Mouse (Mus musculus) intestine, embryonic 16.5 days (tissue): ENCODE results near the gene Agbl2. TPM values are rescaled to one million over a fixed set of nuclear protein-coding genes. Genes with fewer than 3 reads are reported as not detected.
"Not testable (repeated sequence)": the region's sequence is repeated elsewhere in the genome, so short reads cannot be mapped to it uniquely, and the experiment has no call there.

Source experiments
- ATAC-seq: fragments of 200-750 bp; cut with Nextera tagmentation; 2 replicates; pipeline ENCODE4 v1.8.0; 2017; ENCODE audit warnings: moderate TSS enrichment, moderate library complexity
- H3K27ac ChIP-seq: fragments of 300-500 bp; sonication (generic); 2 replicates; pipeline ENCODE4 v1.5.1; 2014; ENCODE audit warnings: mild to moderate bottlenecking, low read length
- H3K27me3 ChIP-seq: fragments of 300-500 bp; sonication (generic); replicated peaks from 2 replicates; pipeline ENCODE4 v1.6.1; 2014; ENCODE audit warnings: low read length, control low read depth, mixed read lengths; ENCODE audit not compliant: control insufficient read depth, insufficient read depth
- H3K36me3 ChIP-seq: fragments of 300-500 bp; sonication (generic); 2 replicates; pipeline ENCODE4 v1.6.1; 2014; ENCODE audit warnings: low read length, control low read depth; ENCODE audit not compliant: control insufficient read depth, insufficient read depth
- H3K4me1 ChIP-seq: fragments of 300-500 bp; sonication (generic); 2 replicates; pipeline ENCODE4 v1.6.1; 2014; ENCODE audit warnings: low read length, control low read depth, mixed read lengths; ENCODE audit not compliant: control insufficient read depth, insufficient read depth
- H3K4me2 ChIP-seq: fragments of 300-500 bp; sonication (generic); 2 replicates; pipeline ENCODE4 v1.6.1; 2014; ENCODE audit warnings: low read depth, low read length, control low read depth
- H3K4me3 ChIP-seq: fragments of 300-500 bp; sonication (generic); 2 replicates; pipeline ENCODE4 v1.5.1; 2014; ENCODE audit warnings: mild to moderate bottlenecking, low read length
- H3K9ac ChIP-seq: fragments of 300-500 bp; sonication (generic); 2 replicates; pipeline ENCODE4 v1.6.1; 2014; ENCODE audit warnings: low read depth, low read length
- H3K9me3 ChIP-seq: fragments of 300-500 bp; sonication (generic); 2 replicates; pipeline ENCODE4 v1.6.1; 2016; ENCODE audit warnings: low read length, control low read depth; ENCODE audit not compliant: control insufficient read depth
- WGBS: fragments of 180-500 bp; shearing (Covaris S2); extraction: QIAGEN DNeasy Blood & Tissue Kit; methylation state at CpG from one replicate; pipeline ENCODE4 v1.1.7; 2014; 5-methylcytosine and 5-hydroxymethylcytosine counted together
- polyA plus RNA-seq: library from polyadenylated mRNA; unstranded; fragments of >200 nt; fragmentation: Nextera tagmentation; extraction: Ambion mirVana; gene quantifications from 2 replicates; pipeline ENCODE4 v1.2.1, GENCODE M21; 2015

The Agbl2 gene
- polyA plus RNA-seq, 1 experiment from 2014 or later, result 0.48 TPM

GRCm38 (mm10) chr2:90808241-90809126 lies 26.0 kb downstream of the Agbl2 start:
- Histone ChIP-seq H3K27me3 (no peaks in the 10 kb centered on the region), H3K4me1 (no peaks in the 10 kb centered on the region), H3K4me3 (no peak overlapping the region), H3K27ac (no peak overlapping the region), H3K9me3 (no peaks in the 10 kb centered on the region), H3K36me3 (no peaks in the 10 kb centered on the region), H3K4me2 (no peak overlapping the region), H3K9ac (no peak overlapping the region)
- no peak for ATAC-seq
- 86% methylated on average over 6 of the region's 6 CpGs for WGBS

GRCm38 (mm10) chr2:90810751-90811150 lies 28.2 kb downstream of the Agbl2 start:
- no peak for ATAC-seq
- no peak overlapping the region for H3K4me2 ChIP-seq
- no peaks in the 10 kb centered on the region for H3K27me3 ChIP-seq
- 85% methylated on average over 8 of the region's 8 CpGs for WGBS
- H3K4me1 ChIP-seq, result no peaks in the 10 kb centered on the region
- H3K9me3 ChIP-seq, result no peaks in the 10 kb centered on the region
- no peak overlapping the region for H3K4me3 ChIP-seq
- no peak overlapping the region for H3K27ac ChIP-seq
- no peaks in the 10 kb centered on the region for H3K36me3 ChIP-seq
- H3K9ac ChIP-seq, result no peak overlapping the region

- H3K27me3 ChIP-seq, result no peaks in the 10 kb centered on the region
- H3K4me3 ChIP-seq, result no peak overlapping the region
These were observed 32.7 kb downstream of the Agbl2 start for GRCm38 (mm10) chr2:90815266-90815665.

GRCm38 (mm10) chr2:90816144-90816543 lies 33.6 kb downstream of the Agbl2 start:
- no peak overlapping the region for H3K4me3 ChIP-seq
- H3K9me3 ChIP-seq, result no peaks in the 10 kb centered on the region
- H3K9ac ChIP-seq, result no peak overlapping the region
- no peaks in the 10 kb centered on the region for H3K36me3 ChIP-seq
- H3K27me3 ChIP-seq, result no peaks in the 10 kb centered on the region
- no peak overlapping the region for H3K27ac ChIP-seq
- H3K4me2 ChIP-seq, result no peak overlapping the region
- no peak for ATAC-seq
- WGBS, result 65% methylated on average over 4 of the region's 4 CpGs
- H3K4me1 ChIP-seq, result no peaks in the 10 kb centered on the region

More at GRCm38 (mm10) chr2:90815266-90815665, 32.7 kb downstream of the Agbl2 start:
- H3K36me3 ChIP-seq, result no peaks in the 10 kb centered on the region
- no peak for ATAC-seq
- no peaks in the 10 kb centered on the region for H3K9me3 ChIP-seq
- no peak overlapping the region for H3K9ac ChIP-seq
- H3K4me2 ChIP-seq, result no peak overlapping the region
- no peaks in the 10 kb centered on the region for H3K4me1 ChIP-seq
- WGBS, result 79% methylated on average over 2 of the region's 2 CpGs
- no peak overlapping the region for H3K27ac ChIP-seq

GRCm38 (mm10) chr2:90818710-90819109 lies 36.2 kb downstream of the Agbl2 start:
- no peak overlapping the region for H3K27ac ChIP-seq
- ATAC-seq, result no peak
- no peaks in the 10 kb centered on the region for H3K4me1 ChIP-seq
- H3K9me3 ChIP-seq, result no peaks in the 10 kb centered on the region
- no peaks in the 10 kb centered on the region for H3K36me3 ChIP-seq
- H3K9ac ChIP-seq, result no peak overlapping the region
- no peak overlapping the region for H3K4me3 ChIP-seq
- H3K4me2 ChIP-seq, result no peak overlapping the region
- 85% methylated on average over 3 of the region's 3 CpGs for WGBS
- no peaks in the 10 kb centered on the region for H3K27me3 ChIP-seq

GRCm38 (mm10) chr2:90820894-90821293 lies 38.4 kb downstream of the Agbl2 start:
- Histone ChIP-seq H3K4me2 (no peak overlapping the region), H3K27me3 (no peaks in the 10 kb centered on the region), H3K36me3 (no peaks in the 10 kb centered on the region), H3K9me3 (no peaks in the 10 kb centered on the region), H3K4me3 (no peak overlapping the region), H3K4me1 (no peaks in the 10 kb centered on the region), H3K27ac (no peak overlapping the region), H3K9ac (no peak overlapping the region)
- no peak for ATAC-seq
- WGBS, result 86% methylated on average over 3 of the region's 3 CpGs

GRCm38 (mm10) chr2:90822978-90823377 lies 40.5 kb downstream of the Agbl2 start:
- 83% methylated on average over 2 of the region's 2 CpGs for WGBS
- H3K9me3 ChIP-seq, result no peaks in the 10 kb centered on the region
- H3K27ac ChIP-seq, result no peak overlapping the region
- no peaks in the 10 kb centered on the region for H3K36me3 ChIP-seq
- H3K9ac ChIP-seq, result no peak overlapping the region
- H3K4me2 ChIP-seq, result no peak overlapping the region
- ATAC-seq, result no peak
- H3K4me3 ChIP-seq, result no peak overlapping the region
- no peaks in the 10 kb centered on the region for H3K27me3 ChIP-seq
- H3K4me1 ChIP-seq, result no peaks in the 10 kb centered on the region

GRCm38 (mm10) chr2:90823781-90824180 lies 41.3 kb downstream of the Agbl2 start:
- no peaks in the 10 kb centered on the region for H3K36me3 ChIP-seq
- no peak overlapping the region for H3K9ac ChIP-seq
- H3K27me3 ChIP-seq, result no peaks in the 10 kb centered on the region
- ATAC-seq, result no peak
- no peaks in the 10 kb centered on the region for H3K9me3 ChIP-seq
- no peak overlapping the region for H3K4me3 ChIP-seq
- no peak overlapping the region for H3K4me2 ChIP-seq
- H3K4me1 ChIP-seq, result no peaks in the 10 kb centered on the region
- no peak overlapping the region for H3K27ac ChIP-seq
- 84% methylated on average over 6 of the region's 6 CpGs for WGBS

- H3K27me3 ChIP-seq, H3K27ac ChIP-seq, H3K4me2 ChIP-seq, H3K4me1 ChIP-seq, ATAC-seq, H3K36me3 ChIP-seq, H3K9me3 ChIP-seq, H3K9ac ChIP-seq, H3K4me3 ChIP-seq: not testable (repeated sequence)
- 40% methylated on average over 10 of the region's 10 CpGs for WGBS
These were observed 42.0 kb downstream of the Agbl2 start for GRCm38 (mm10) chr2:90824528-90824927.
